ENCODE assay signal across 8 mouse cellular contexts in genomic region chr13:29985855-29986755, GRCm38 (mm10). TPM values are rescaled to one million over a fixed set of nuclear protein-coding genes. Genes with fewer than 3 reads are reported as not detected.
DNase-seq lines count a peak whose midpoint lies in the region; ATAC-seq lines count a peak whose summit lies in the region.

Gene E2f3, minus strand, starts transcription at chr13:29986063.

- whole genome bisulfite sequencing in hindbrain, embryonic 11.5 days: 0% methylated on average over 45 of the region's 45 CpGs

- peak within 1 kb of the TSS; percentile 94 for H3K27ac ChIP-seq in hindbrain, embryonic 11.5 days (ENCODE audit: low read depth, low read length)

- peaks cover 3% of the 10 kb centered on the region; the same call in 1 of the 2 replicates for H3K4me1 ChIP-seq in hindbrain, embryonic 11.5 days (replicated peaks; ENCODE audit: control insufficient read depth, insufficient read depth, low read length)

- H3K4me3 ChIP-seq in hindbrain, embryonic 11.5 days (ENCODE audit: low read depth, low read length): peak within 1 kb of the TSS; percentile 69

- no peaks in the 10 kb centered on the region for H3K36me3 ChIP-seq in hindbrain, embryonic 11.5 days (ENCODE audit: control insufficient read depth, insufficient read depth, low read length)

- H3K9ac ChIP-seq in hindbrain, embryonic 11.5 days (ENCODE audit: low read depth, low read length): peak within 1 kb of the TSS; percentile 99

- peak within 1 kb of the TSS; percentile 80 for H3K4me2 ChIP-seq in hindbrain, embryonic 11.5 days (replicated peaks; ENCODE audit: low read depth, low read length)

- DNase-seq in Muller cell, postnatal 12 days (ENCODE audit: inconsistent ontology term): peak; percentile 99
- peak; percentile 100 for DNase-seq in cerebellum, adult 9-11 months
- peak; percentile 100 for DNase-seq in frontal cortex, adult 2 months (ENCODE audit: extremely low spot score in 1 of 2, low spot score in 1 of 2)
- DNase-seq in hindbrain, embryonic 11.5 days (ENCODE audit: low spot score): peak; percentile 97
- DNase-seq in layer of hippocampus, postnatal 10 days (ENCODE audit: low spot score in 2 of 2): peak; percentile 98
- DNase-seq in lung, postnatal 10 days: peak; percentile 100
- DNase-seq in ovary, postnatal 36 days (ENCODE audit: low spot score): peak; percentile 96
- peak; percentile 94 for DNase-seq in thymus, postnatal 25 days

- no peaks in the 10 kb centered on the region for H3K9me3 ChIP-seq in hindbrain, embryonic 11.5 days (ENCODE audit: control insufficient read depth, low read length)

- H3K27me3 ChIP-seq in hindbrain, embryonic 11.5 days (ENCODE audit: control insufficient read depth, insufficient read depth, low read length): no peaks in the 10 kb centered on the region

- peak; percentile 98 for ATAC-seq in hindbrain, embryonic 11.5 days (ENCODE audit: low FRiP score)

RNA-seq across cellular contexts. Expression of gene E2f3, which starts in this region (rescaled TPM):
- 14.5 and 14.9 TPM in 2 replicates for polyA plus RNA-seq in frontal cortex, adult 2 months (2012; rRNA removed)
- polyA plus RNA-seq in hindbrain, embryonic 11.5 days (2014; fragmentation: Nextera tagmentation; extraction: Ambion mirVana): 13.0 and 13.3 TPM in 2 replicates
- total RNA-seq in layer of hippocampus, postnatal 10 days (2021): 10 to 100 TPM; 25.8 to 27.5 TPM

Comparison
In these comparisons a context has a peak if more than half of its experiments do, and no peak if none do; other contexts are left out.
1. Peak in every context shown above with its lines: DNase-seq, ATAC-seq, H3K4me3 ChIP-seq and H3K27ac ChIP-seq.